Mouse (Mus musculus): ENCODE results near the gene Agrp.
A peak's percentile ranks its signal among the peaks of the same experiment; 100 is the strongest.

Gene Agrp

DNA sequence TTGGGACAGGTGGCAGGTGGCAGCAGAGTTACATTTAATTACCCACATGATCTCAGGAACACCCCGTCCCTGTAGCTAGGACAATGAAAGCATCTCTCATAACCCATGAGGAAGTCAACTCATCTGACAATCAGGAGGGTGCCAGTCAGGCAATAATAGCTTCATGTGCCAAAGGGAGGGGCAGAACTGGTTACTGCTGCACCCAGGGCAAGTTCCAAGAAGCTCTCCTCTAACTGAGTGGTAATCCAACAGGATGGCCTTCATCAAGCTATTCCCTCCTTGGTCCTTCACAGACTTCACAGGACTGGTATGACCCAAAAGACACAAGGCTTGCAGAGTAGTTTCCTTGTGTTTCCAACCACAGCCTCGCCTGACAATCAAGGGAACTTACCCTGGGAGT lies 87.1 kb downstream of the Agrp start:
- no peak for DNase-seq (ENCODE audit: low spot score in 2 of 2)

DNA sequence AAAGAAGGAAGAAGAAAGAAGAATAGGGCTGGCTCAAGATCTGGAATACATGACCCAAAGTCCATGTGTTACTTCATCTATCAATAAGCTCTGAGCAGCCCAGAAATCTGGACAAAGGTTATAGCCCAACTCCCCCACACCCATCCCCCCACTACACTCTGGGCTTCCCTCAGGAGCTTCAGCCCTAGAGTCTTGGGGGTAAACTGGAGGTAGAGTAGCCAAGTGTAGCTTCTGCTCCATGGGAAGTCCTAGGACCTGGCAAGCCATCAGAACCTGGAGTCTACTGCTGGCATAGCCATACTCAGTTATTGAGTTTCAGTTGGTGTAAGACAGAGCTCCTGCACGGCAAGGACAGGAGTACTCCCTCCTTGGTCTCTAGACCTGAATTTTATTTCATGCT lies 87.7 kb downstream of the Agrp start:
- no peak for DNase-seq (ENCODE audit: low spot score in 2 of 2)

DNA sequence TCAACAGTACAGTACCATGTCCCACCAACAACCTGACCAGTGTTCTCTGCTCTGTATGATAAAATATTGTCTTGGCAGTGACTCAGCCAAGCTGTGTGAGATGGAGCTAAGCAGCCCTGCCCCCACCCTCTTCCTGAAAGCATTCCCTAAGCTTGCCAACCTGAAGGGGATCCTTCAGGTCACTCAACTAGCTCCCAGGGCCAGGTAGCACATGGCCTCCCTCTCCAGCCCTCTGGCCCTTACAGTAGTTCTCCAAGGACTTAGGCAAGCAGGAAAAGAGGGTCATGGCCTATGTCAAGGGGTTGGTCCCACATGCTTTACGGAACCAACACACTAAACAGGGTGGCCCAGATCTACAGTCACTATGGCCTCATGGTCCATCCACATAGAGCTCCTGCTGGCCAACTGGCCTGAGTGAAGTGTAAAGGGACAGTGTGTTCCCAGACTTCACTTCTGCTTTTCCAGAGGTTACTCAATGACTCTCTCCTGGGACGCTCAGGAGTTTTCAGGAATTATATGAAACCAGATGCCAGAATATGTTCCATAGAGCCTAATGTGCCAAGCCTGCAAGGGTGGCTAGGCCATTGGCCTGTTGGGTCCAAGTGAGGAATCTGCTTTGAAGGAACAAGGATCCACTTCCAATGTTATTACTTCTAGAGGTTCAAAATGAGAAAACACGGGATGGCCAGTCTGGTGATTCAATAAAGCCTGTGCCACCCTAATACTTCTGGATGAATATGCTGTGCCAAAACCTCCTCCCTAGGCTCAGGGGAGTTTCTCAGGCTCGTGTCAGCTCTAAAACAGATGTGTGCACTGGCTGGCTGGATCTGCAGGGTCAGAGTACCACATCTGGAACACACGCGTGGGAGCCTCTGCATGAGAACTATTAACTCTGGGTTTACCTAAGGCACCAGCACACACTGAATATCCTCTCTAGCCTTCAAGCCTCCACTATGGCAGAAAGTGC lies 90.5 kb downstream of the Agrp start:
- DNase-seq (ENCODE audit: low spot score in 2 of 2) = no peak

DNA sequence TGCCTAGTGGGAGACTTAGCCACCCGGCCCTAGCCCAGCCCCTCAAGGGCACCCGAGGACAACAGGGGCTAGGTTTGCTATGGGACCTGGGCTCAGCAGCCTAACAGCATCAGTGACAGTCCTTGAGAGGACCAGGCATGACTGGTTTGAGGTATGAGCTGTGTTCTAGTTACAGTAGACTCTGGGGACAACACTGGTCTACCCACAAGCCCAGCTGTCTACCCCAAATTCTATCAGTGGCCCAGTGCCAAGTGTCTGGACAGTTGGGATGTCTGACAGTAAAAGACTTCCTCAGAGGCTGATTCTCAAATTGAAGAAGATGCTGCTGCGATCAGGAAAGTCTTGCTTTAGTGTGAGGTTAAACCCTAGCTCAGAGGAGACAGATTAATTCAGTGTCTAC lies 91.9 kb downstream of the Agrp start:
- no peak for DNase-seq (ENCODE audit: low spot score in 2 of 2)

DNA sequence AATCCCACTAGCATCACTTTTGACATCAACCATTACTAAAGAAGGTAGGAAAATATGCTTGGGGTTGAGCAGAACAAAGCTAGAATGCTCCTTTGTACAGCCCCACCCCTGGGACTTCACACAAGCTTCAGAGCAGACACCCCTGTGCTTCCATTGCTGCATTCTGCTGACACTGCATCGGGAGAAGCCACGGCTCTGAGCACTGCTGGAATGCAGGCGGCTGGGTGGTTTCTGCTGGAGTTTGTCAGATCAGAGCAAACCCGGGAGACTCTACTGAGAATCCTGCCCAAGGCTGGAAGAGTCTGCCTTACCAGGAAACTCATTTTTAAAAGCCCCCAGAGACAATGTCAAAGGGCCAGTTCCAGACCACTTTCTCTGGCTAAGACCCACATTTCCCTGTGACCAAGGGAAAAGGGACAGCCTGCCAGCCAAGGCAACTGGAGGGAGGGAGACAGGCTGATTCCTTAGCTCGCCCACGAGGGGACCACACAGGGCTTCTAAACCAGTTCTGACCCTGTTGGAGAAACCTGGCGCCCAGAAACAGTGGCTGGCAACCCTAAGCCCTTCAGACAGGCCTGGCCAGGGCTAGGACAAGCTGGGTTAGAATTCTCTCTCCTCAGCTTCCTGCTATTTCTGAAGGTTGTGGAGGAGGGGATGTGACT lies 92.5 kb downstream of the Agrp start:
- DNase-seq (ENCODE audit: low spot score in 2 of 2) = no peak

DNA sequence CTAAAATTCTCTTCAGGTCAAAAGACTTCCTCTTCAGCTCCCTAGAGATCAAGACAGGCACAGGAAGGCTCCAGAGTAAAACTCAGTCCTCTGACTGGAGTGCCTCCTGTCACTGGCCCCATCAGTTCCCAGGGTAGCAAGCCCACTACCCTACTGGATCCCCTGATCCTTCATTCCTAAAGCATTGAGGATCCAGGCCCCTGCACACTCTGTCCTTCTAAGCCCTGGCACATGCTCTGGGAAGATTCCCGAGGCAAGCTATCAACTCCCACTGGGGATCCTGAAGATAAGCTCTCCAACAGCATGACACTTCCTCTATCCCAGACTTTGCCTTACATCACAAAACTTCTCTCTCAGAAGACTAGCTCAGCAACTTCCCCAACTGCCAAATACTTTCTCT lies 93.5 kb downstream of the Agrp start:
- DNase-seq (ENCODE audit: low spot score in 2 of 2) = no peak

DNA sequence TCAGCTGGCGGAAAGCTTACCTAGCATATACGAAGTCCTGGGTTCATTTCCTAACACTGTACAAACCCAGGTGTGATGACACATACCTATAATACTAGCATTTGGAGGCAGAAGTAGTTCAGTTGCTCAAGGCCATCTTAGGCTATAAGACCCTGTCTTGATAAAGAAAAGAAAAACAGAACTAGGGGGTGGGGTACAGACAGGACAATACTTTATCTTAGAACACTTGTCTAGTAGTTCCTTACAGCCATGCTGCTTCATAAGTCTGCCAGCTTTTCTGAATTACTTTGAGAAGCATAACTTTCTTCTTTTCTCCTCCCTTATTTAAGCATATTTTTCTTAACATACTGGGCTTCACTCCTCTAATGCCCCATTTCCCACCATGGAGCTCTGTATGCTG lies 94.4 kb downstream of the Agrp start:
- DNase-seq (ENCODE audit: low spot score in 2 of 2) = no peak

DNA sequence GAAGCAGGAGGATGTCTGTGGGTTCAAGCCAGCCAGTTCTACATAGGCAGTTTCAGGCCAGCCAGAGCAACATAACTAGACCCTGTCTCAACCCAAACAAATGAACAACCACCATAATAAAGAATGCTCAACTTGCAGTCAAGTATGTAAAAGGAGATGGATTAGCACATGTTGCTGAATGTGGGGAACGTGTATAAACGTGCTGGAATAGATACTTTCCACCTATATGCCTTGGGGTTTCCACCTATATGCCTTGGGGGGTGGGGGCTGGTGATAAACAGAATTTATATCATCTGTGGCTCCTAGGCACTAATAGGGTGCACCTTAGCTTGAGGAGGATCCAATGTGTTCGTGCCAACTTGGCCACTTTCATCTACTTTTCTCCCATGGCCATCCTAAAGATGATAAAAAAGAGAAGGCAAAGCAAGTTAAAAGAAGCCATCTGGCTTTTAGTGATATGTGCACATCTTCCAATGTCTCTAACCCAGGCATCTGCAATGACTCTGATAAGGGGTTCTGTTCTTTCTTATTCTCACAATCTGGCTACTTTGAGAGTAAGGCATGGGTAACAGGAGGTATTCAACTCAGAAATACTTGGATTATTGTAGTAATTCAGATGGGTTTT lies 95.0 kb downstream of the Agrp start:
- DNase-seq (ENCODE audit: low spot score in 2 of 2) = no peak

DNA sequence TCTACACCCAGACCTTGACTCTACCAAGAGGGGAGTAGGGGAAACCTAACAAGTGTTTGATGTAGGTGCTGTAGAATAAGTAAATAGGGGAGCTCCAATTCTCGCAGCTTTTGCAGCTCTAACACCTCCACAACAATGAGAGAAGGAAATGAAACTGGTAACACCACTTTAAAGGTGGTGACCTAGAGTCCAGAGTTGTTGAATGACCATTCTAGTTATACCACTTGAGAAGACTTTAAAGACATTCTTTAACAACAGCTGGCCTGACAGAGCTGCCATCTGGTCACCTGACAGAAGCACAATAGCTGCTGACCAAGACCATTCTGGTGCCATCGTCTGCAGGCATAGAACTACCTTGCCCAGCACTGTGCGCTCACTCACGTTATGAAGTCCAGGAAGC lies 98.3 kb downstream of the Agrp start:
- no peak for DNase-seq (ENCODE audit: low spot score in 2 of 2)

DNA sequence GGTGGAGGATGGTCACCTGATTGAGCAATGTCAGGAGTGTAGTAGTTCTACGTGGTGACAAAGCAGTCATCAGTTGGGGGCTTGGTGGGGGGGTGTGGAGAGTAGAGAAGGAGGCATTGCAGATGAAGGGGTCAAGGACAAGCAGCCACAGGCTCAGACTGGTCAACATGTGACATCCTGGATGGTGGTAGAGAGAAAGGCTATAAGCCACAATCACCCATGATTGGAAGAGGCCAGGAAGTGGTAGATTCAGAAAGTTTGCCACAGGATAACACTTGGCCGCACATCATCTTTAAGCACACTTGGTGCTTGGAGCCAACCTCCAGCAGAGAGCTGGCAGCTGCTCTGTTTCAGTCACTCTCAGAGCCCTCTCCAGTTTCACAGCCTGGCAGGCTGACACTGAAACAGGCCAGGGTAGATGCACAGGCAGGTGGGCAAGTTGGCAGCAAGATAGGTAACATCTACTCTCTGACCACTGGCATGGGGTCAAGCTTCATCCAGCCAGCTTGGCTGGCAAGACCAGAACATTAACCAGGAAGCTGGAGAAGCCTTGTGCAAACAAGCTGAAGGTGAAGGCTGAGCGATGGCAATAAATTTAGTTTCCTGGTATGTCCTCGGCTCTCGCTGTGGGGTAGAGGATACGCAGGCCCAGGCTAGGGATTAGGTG lies 100.0 kb downstream of the Agrp start:
- no peak for DNase-seq (ENCODE audit: low spot score in 2 of 2)

DNA sequence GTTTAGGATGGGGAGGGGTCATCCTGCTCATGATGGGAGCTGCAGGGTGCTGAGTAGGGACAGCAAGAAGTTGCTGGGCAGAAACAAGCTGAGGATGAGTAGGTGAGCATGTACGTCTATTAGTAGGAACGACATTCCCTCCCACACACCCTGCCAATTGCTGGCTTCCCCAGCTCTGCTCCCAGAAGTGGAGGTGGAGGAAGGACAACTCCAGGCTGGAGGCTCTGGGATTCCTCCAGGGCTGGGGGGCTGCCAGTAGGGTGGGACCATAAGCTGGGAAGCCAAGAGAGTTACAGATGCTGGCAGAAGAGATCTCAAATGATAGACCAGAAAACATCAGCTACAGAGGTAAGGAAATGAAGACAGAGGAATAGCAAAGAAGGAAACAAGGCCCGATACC lies 100.6 kb downstream of the Agrp start:
- DNase-seq (ENCODE audit: low spot score in 2 of 2) = no peak

DNA sequence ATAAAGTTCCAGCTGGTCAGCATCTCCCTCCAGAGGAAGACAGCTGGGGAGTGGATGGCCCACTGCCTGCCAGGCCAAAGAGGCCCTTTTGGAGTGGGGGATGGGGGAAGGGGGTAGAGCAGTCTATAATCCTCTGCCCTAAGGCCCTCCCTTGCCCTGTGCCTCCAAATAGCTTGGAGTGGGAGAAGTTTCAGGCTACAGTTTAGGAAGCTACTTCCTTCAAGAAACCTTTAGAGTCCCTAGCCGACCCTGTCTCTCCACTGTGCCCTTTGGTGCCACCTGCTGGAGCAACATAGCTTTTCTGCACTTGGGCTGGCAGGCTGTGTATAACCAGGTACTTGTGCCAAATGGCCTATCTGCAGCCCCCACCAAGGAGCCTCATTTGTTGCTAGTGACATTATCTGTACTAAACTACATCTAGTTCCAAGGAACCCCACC lies 103.3 kb downstream of the Agrp start:
- DNase-seq (ENCODE audit: low spot score in 2 of 2) = peak; percentile 52 to 78

DNA sequence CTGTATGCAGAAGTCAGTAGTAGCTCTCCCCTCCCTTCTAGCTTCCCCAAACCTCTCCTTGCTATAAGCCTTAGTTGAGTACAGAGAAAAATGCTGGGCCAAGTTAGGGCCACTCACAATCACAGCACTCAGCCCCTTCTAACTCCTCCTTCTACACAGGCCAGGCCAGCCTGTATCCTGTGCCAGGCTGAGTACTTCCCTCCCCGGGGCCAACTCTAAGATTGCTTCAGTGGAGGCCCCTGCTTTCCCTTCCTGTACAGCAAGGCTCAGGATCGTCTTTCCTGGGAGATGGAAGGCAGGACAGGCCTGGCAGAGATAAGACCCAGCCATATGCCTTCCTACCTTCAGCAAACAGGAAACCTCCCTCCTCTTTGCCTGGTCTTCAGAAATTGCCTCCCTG lies 103.8 kb downstream of the Agrp start:
- no peak for DNase-seq (ENCODE audit: low spot score in 2 of 2)

DNA sequence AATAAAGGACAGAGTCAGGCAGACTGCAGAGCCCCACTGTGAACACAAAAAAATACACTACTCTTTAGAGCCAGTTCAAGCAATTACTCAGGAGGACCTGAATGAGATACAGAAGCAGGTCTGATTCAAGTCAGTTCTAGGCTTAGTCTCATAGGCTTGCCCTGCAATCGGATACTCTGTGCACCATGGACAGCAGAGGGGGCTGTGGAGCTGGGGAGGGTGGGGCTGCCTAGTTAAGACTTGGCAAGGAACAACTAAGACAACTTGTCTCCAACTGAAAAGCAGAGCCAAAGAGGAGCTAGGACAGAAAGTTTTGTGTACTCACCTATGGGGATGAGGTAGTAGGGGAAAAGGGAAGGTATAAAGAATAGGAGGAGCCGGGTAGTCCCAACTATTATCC lies 105.4 kb downstream of the Agrp start:
- peak; percentile 13 to 70 for DNase-seq (ENCODE audit: low spot score in 2 of 2)

DNA sequence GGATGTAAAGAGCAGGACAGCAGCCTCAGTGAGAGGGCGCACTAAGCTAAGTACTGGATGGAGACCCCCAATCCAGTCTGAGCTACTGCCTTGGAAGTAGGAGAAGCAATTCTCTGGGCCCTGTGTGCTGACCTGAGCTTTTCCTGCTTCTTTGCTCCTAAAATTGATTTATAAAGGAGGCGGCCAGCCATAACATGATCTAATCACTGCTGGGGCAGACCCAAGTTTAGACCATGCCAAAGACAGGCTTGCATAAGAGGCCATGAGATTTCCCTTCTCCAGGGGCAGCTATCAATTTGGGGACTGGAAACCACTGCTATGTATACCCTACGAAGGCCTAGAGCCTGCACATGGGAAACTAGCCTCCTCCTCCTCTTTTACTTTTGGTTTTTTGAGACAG lies 107.9 kb downstream of the Agrp start:
- DNase-seq (ENCODE audit: low spot score in 2 of 2) = no peak

DNA sequence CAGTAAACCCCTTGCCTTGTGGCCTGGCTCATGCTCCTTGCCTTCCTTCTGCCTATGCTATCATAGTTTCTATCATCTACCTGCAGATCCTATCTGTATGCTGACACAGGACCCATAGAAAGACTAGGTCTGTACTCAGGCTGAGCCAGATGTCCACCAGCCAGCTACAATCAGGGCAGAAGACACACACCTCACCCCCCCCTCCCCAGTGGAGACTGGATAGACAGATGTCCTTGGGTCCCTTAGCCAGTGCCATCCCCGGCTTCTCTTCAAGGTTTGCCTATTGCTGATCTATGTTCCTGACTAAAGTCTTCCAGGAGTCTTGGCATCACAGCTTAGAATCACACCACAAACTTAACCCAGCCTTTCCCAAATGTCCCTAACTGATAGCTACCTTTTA lies 109.0 kb downstream of the Agrp start:
- no peak for DNase-seq (ENCODE audit: low spot score in 2 of 2)

DNA sequence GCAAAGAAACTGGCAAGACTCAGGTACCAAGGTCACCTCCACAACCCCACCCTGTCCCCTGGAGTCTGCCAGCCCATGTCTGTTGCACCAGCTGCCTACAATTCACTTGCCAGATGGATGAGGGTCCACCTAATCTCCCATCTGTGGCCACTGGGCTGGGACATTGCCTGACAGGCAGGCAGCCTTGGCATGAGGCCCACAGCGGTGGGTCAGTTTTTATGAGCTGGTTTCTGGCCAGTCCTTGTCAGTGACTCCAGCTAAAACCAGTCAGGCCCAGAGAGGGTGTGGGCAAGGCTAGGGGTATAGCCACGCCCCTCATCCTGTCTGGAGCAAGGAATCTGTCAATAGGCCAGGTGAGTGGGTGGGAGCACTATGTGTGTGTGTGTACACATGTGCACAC lies 110.1 kb downstream of the Agrp start:
- DNase-seq (ENCODE audit: low spot score in 2 of 2) = no peak

DNA sequence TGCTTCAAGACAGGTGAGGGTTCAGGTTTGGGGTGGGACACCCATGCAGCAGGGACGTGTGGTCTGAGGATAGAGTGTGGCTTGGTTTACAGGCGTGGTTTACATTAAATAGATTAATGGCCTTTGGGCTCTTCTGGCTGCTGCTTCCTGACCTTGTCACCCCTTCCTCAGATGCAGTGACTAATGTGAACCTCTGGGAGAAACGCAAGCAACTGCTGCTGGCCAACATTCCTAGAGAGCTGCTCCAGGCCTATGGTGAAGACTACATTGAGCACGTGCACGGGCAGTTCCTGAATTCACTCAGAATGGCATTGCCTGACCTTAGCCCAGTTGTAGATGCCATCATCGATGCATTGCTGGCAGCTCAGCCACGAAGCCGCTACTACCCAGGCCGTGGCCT lies 114.3 kb downstream of the Agrp start:
- no peak for DNase-seq (ENCODE audit: low spot score in 2 of 2)

DNA sequence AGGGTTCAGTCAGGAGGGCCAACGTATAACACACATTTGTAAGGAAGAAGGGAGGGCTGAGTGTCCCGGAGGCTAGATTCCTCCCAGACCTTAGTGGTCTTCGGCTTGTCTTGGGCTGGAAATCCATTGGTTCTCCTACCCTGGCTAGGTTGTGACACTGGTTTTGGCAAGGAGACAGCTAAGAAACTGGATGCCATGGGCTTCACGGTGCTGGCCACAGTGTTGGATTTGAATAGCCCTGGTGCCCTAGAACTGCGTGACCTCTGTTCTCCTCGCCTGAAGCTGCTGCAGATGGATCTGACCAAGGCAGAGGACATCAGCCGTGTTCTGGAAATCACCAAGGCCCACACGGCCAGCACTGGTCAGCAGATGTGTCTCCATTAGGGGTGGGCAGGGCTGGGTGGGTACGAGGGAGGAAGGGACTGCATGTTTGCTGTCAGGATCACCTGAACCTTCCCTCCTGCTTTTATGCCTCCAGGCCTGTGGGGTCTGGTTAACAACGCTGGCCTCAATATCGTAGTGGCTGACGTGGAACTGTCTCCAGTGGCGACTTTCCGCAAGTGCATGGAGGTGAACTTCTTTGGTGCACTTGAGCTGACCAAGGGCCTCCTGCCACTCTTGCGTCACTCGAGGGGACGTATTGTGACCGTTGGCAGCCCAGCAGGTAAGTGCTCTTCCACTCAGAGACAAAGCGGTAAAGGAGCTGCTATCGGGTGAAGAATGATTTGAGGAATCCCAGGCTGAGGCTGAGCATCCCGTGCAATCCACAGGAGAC lies 115.0 kb downstream of the Agrp start:
- no peak for DNase-seq (ENCODE audit: low spot score in 2 of 2)

DNA sequence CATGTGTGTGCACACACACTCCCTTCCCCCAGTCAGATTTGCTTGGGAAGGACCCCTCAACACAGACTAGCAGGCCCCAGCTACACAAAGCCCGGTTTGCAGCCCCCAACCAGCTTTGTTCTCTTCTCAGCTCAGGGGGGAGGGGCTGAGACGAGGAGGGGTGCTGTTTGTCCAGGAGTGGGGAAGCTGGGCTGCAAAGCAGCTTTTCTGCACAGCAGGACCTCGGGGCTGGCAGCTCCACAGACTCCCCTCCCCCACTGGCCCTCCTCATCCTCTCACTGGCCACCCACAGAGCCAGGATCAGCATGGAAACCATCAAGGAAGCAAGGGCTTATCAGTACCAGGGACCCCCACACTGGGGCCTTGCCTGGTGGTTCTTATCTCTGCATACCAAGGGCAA lies 116.1 kb downstream of the Agrp start:
- DNase-seq (ENCODE audit: low spot score in 2 of 2) = no peak

DNA sequence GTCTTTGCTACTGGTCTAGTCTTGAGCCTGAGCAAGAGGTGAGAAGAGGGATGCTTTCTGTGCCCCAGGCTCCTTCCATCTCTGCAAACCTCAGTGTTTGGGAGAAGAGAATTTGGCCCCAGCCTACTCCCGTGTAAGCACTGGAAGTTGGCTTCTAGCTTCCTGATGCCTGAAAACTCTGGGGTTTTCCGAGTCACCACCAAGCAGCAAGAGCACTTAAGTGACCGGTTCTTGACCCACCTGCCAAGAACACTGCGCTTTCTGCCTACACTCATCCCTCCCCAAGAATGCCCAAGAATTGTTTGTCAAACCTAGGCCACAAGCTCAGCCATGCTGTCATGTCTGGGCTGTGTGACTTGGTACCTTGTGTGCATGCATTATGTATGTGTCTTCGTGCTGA lies 116.7 kb downstream of the Agrp start:
- DNase-seq (ENCODE audit: low spot score in 2 of 2) = no peak

DNA sequence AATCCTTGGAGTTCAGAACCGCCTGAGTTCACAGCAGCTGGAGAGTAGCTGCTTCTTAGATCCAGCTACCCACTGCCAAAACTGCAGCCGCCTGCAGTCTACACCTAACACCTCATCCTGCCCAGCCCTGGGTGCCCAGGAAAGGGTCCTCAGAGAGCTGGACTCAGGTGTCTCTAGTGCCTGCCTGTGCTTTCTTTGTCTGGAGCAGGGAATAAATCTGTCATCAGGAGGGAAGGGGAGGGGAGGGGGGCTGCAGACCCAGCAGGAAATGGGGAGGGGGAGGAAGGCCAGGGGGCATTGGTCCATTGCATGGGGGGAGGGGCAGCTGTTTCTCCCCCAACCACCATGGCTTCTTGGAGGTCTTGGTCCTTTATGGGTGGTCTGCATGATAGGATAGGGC lies 117.6 kb downstream of the Agrp start:
- no peak for DNase-seq (ENCODE audit: low spot score in 2 of 2)
